Mouse (Mus musculus) G1E (cell line): Measurements from ENCODE around the gene Slamf1.

Experiments used
- CTCF ChIP-seq: IDR thresholded peaks from 2 replicates; pipeline ENCODE4 v1.5.1; 2012; ENCODE audit warnings: low read depth, low read length, inconsistent platforms, mixed read lengths
- GATA1 ChIP-seq: IDR thresholded peaks from 2 replicates; pipeline ENCODE4 v1.6.1; 2012; ENCODE audit warnings: borderline replicate concordance, low read length, inconsistent platforms, mixed read lengths
- POLR2AphosphoS5 ChIP-seq: IDR thresholded peaks from 2 replicates; pipeline ENCODE4 v1.6.1; 2012; ENCODE audit warnings: low read depth, low read length, inconsistent platforms; ENCODE audit not compliant: insufficient replicate concordance
- TAL1 ChIP-seq: conservative IDR thresholded peaks from 2 replicates; pipeline ENCODE4 v1.6.1; 2012; ENCODE audit warnings: low read depth, low read length, inconsistent platforms, mixed read lengths

DNA sequence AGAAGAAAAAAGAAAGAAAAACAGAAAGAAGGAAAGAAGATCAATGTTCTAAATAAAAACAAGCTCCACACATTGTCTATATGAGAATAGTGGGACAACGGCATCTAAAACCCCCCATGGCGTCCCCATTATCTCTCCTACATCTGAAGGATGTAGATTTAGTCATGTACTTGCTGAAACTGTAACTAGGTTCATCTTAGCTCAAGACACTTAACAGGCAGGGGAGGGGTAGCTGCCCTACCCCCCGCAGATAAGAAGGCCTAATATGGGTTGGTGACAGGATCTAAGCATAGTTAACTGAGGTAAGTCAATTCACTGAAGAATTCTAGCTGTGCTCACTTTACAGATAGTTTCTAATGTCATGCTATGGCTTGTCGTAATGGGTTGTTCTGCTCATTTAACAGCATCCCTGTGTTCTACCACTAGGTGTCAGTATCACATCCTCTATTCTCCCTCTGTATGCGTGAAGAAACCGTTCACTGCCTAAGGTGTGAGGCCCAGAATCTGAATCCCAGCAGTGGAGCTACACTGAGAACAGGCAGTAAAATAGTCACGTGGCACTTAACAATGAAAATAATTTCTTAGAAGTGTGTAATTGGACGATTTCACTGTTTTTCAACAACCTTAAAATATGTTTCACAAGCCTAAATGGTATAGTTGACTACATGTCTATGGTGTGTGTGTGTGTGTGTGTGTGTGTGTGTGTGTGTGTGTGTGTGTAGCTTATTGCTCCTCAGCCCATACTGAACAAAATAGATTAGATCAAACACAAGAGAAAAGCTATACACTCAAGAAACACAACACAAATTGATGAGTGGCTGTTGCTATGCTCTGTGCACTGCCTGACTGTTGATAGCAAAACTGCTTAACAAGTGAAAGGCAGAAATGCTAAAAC lies 48.9 kb downstream of the Slamf1 start:
- no peak for TF ChIP-seq TAL1
- no peak for TF ChIP-seq CTCF
- no peak for TF ChIP-seq GATA1
- TF ChIP-seq POLR2AphosphoS5, result no peak
